Mouse (Mus musculus): ENCODE data around the gene Ovol2. TPM values are rescaled to one million over a fixed set of nuclear protein-coding genes. Genes with fewer than 3 reads are reported as not detected.
A peak's percentile ranks its signal among the peaks of the same experiment; 100 is the strongest.

The Ovol2 gene
- polyA plus RNA-seq, 1 experiment from 2014 or later = 7.5 TPM

GRCm38 (mm10) chr2:144291600-144292305 is 40.2 kb downstream of the Ovol2 start:
- H3K4me2 ChIP-seq (replicated peaks; ENCODE audit: low read depth) = no peak overlapping the region
- no peak overlapping the region for H3K4me3 ChIP-seq (ENCODE audit: low read depth, low read length)
- no peak overlapping the region for H3K9ac ChIP-seq (ENCODE audit: low read depth, low read length)
- no peak for ATAC-seq
- H3K27me3 ChIP-seq (replicated peaks; ENCODE audit: control insufficient read depth, insufficient read depth, low read length) = no peaks in the 10 kb centered on the region
- H3K9me3 ChIP-seq (ENCODE audit: control insufficient read depth) = no peaks in the 10 kb centered on the region
- no peak for TF ChIP-seq CTCF (IDR thresholded peaks at IDR 0.05; ENCODE audit: low read depth)
- 75% methylated on average over 11 of the region's 11 CpGs for WGBS
- H3K36me3 ChIP-seq (ENCODE audit: control insufficient read depth, insufficient read depth) = no peaks in the 10 kb centered on the region
- 0 out of 2 replicates have a peak, but pooled peaks cover 3% of the 10 kb centered on the region for H3K4me1 ChIP-seq (replicated peaks; ENCODE audit: control insufficient read depth, insufficient read depth, low read length)
- no peak overlapping the region; the same call in 1 of the 2 replicates for H3K27ac ChIP-seq (ENCODE audit: low read depth, low read length)

- 89% methylated on average over 7 of the region's 7 CpGs for WGBS
- Histone ChIP-seq H3K9me3 (ENCODE audit: control insufficient read depth) (no peaks in the 10 kb centered on the region), H3K4me1 (replicated peaks; ENCODE audit: control insufficient read depth, insufficient read depth, low read length) (0 out of 2 replicates have a peak, but pooled peaks cover 3% of the 10 kb centered on the region), H3K27me3 (replicated peaks; ENCODE audit: control insufficient read depth, insufficient read depth, low read length) (no peaks in the 10 kb centered on the region), H3K27ac (ENCODE audit: low read depth, low read length) (no peak overlapping the region), H3K4me3 (ENCODE audit: low read depth, low read length) (no peak overlapping the region), H3K9ac (ENCODE audit: low read depth, low read length) (no peak overlapping the region), H3K36me3 (ENCODE audit: control insufficient read depth, insufficient read depth) (no peaks in the 10 kb centered on the region), H3K4me2 (replicated peaks; ENCODE audit: low read depth) (no peak overlapping the region)
- TF ChIP-seq CTCF (IDR thresholded peaks at IDR 0.05; ENCODE audit: low read depth) = no peak
- no peak for ATAC-seq
These were observed 41.6 kb downstream of the Ovol2 start for GRCm38 (mm10) chr2:144290321-144290720.

GRCm38 (mm10) chr2:144281417-144281816 is 50.5 kb downstream of the Ovol2 start:
- peak; percentile 3; the same call in 1 of the 2 replicates for ATAC-seq
- Histone ChIP-seq H3K27me3 (replicated peaks; ENCODE audit: control insufficient read depth, insufficient read depth, low read length) (no peaks in the 10 kb centered on the region), H3K4me2 (replicated peaks; ENCODE audit: low read depth) (no peak overlapping the region), H3K4me3 (ENCODE audit: low read depth, low read length) (no peak overlapping the region), H3K36me3 (ENCODE audit: control insufficient read depth, insufficient read depth) (peaks cover 28% of the 10 kb centered on the region), H3K9ac (ENCODE audit: low read depth, low read length) (no peak overlapping the region), H3K9me3 (ENCODE audit: control insufficient read depth) (no peaks in the 10 kb centered on the region), H3K4me1 (replicated peaks; ENCODE audit: control insufficient read depth, insufficient read depth, low read length) (no peaks in the 10 kb centered on the region), H3K27ac (ENCODE audit: low read depth, low read length) (no peak overlapping the region)
- no peak for TF ChIP-seq CTCF (IDR thresholded peaks at IDR 0.05; ENCODE audit: low read depth)
- 64% methylated on average over 3 of the region's 3 CpGs for WGBS

- peaks cover 28% of the 10 kb centered on the region for H3K36me3 ChIP-seq (ENCODE audit: control insufficient read depth, insufficient read depth)
- WGBS = 84% methylated on average over 3 of the region's 3 CpGs
- H3K4me3 ChIP-seq (ENCODE audit: low read depth, low read length) = no peak overlapping the region
- H3K4me1 ChIP-seq (replicated peaks; ENCODE audit: control insufficient read depth, insufficient read depth, low read length) = no peaks in the 10 kb centered on the region
- TF ChIP-seq CTCF (IDR thresholded peaks at IDR 0.05; ENCODE audit: low read depth) = no peak
- H3K9ac ChIP-seq (ENCODE audit: low read depth, low read length) = no peak overlapping the region
- no peak overlapping the region for H3K27ac ChIP-seq (ENCODE audit: low read depth, low read length)
- no peaks in the 10 kb centered on the region for H3K9me3 ChIP-seq (ENCODE audit: control insufficient read depth)
- H3K4me2 ChIP-seq (replicated peaks; ENCODE audit: low read depth) = no peak overlapping the region
- no peak for ATAC-seq
- H3K27me3 ChIP-seq (replicated peaks; ENCODE audit: control insufficient read depth, insufficient read depth, low read length) = no peaks in the 10 kb centered on the region
These were observed 51.4 kb downstream of the Ovol2 start for GRCm38 (mm10) chr2:144280568-144280967.

- peaks cover under 1% of the 10 kb centered on the region; the same call in 1 of the 2 replicates for H3K4me1 ChIP-seq (replicated peaks; ENCODE audit: control insufficient read depth, insufficient read depth, low read length)
- no peak overlapping the region for H3K9ac ChIP-seq (ENCODE audit: low read depth, low read length)
- peaks cover 28% of the 10 kb centered on the region for H3K36me3 ChIP-seq (ENCODE audit: control insufficient read depth, insufficient read depth)
- H3K9me3 ChIP-seq (ENCODE audit: control insufficient read depth) = no peaks in the 10 kb centered on the region
- ATAC-seq = no peak
- no peaks in the 10 kb centered on the region for H3K27me3 ChIP-seq (replicated peaks; ENCODE audit: control insufficient read depth, insufficient read depth, low read length)
- H3K4me2 ChIP-seq (replicated peaks; ENCODE audit: low read depth) = no peak overlapping the region
- 82% methylated on average over 5 of the region's 5 CpGs for WGBS
- TF ChIP-seq CTCF (IDR thresholded peaks at IDR 0.05; ENCODE audit: low read depth) = no peak
- no peak overlapping the region for H3K4me3 ChIP-seq (ENCODE audit: low read depth, low read length)
- H3K27ac ChIP-seq (ENCODE audit: low read depth, low read length) = no peak overlapping the region
These were observed 52.2 kb downstream of the Ovol2 start for GRCm38 (mm10) chr2:144279742-144280141.

GRCm38 (mm10) chr2:144276885-144277284 is 55.1 kb downstream of the Ovol2 start:
- Histone ChIP-seq H3K9me3 (ENCODE audit: control insufficient read depth) (no peaks in the 10 kb centered on the region), H3K4me3 (ENCODE audit: low read depth, low read length) (no peak overlapping the region), H3K36me3 (ENCODE audit: control insufficient read depth, insufficient read depth) (peaks cover 28% of the 10 kb centered on the region), H3K4me2 (replicated peaks; ENCODE audit: low read depth) (no peak overlapping the region), H3K27ac (ENCODE audit: low read depth, low read length) (peak overlapping the region; percentile 31; the same call in 1 of the 2 replicates), H3K9ac (ENCODE audit: low read depth, low read length) (no peak overlapping the region), H3K27me3 (replicated peaks; ENCODE audit: control insufficient read depth, insufficient read depth, low read length) (no peaks in the 10 kb centered on the region), H3K4me1 (replicated peaks; ENCODE audit: control insufficient read depth, insufficient read depth, low read length) (peaks cover 4% of the 10 kb centered on the region)
- no peak for TF ChIP-seq CTCF (IDR thresholded peaks at IDR 0.05; ENCODE audit: low read depth)
- ATAC-seq = no peak
- 74% methylated on average over 3 of the region's 3 CpGs for WGBS

All from intestine, postnatal 0 days (tissue).